Mouse (Mus musculus) fibroblast of lung, adult 2 months (primary cell): ENCODE results near the gene Emsy.

Source experiments
- DNase-seq: peaks from one replicate; pipeline ENCODE4 v3.0.0-alpha.2; 2011; ENCODE audit warnings: low read depth

The Emsy gene

GRCm38 (mm10) chr7:98667956-98668746, 11.6 kb upstream of the Emsy start:
- DNase-seq: no peak

GRCm38 (mm10) chr7:98665726-98666125, 9.1 kb upstream of the Emsy start:
- DNase-seq: no peak

- DNase-seq: no peak
Observed at GRCm38 (mm10) chr7:98665166-98665565, 8.6 kb upstream of the Emsy start.

GRCm38 (mm10) chr7:98655681-98656530, 677 bp downstream of the Emsy start:
- peak; percentile 69 for DNase-seq

- no peak for DNase-seq
Observed at GRCm38 (mm10) chr7:98651651-98652050, 4.9 kb downstream of the Emsy start.

- DNase-seq: no peak
Observed at GRCm38 (mm10) chr7:98644238-98644637, 12.3 kb downstream of the Emsy start.

GRCm38 (mm10) chr7:98636607-98637006, 20.0 kb downstream of the Emsy start:
- no peak for DNase-seq

- no peak for DNase-seq
Observed at GRCm38 (mm10) chr7:98633032-98633431, 23.6 kb downstream of the Emsy start.

- no peak for DNase-seq
Observed at GRCm38 (mm10) chr7:98629947-98630346, 26.6 kb downstream of the Emsy start.

- no peak for DNase-seq
Observed at GRCm38 (mm10) chr7:98617739-98618138, 38.8 kb downstream of the Emsy start.

GRCm38 (mm10) chr7:98612936-98613335, 43.6 kb downstream of the Emsy start:
- no peak for DNase-seq

GRCm38 (mm10) chr7:98608520-98608919, 48.1 kb downstream of the Emsy start:
- DNase-seq: no peak

- DNase-seq: no peak
Observed at GRCm38 (mm10) chr7:98607158-98607557, 49.4 kb downstream of the Emsy start.

GRCm38 (mm10) chr7:98601715-98602114, 54.9 kb downstream of the Emsy start:
- DNase-seq: no peak

GRCm38 (mm10) chr7:98597402-98597801, 59.2 kb downstream of the Emsy start:
- DNase-seq: no peak

- no peak for DNase-seq
Observed at GRCm38 (mm10) chr7:98594731-98595130, 61.9 kb downstream of the Emsy start.

- no peak for DNase-seq
Observed at GRCm38 (mm10) chr7:98593276-98593675, 63.3 kb downstream of the Emsy start.

- peak; percentile 27 for DNase-seq
Observed at GRCm38 (mm10) chr7:98589028-98589427, 67.6 kb downstream of the Emsy start.

- no peak for DNase-seq
Observed at GRCm38 (mm10) chr7:98586313-98586712, 70.3 kb downstream of the Emsy start.

- no peak for DNase-seq
Observed at GRCm38 (mm10) chr7:98584555-98584954, 72.0 kb downstream of the Emsy start.

- no peak for DNase-seq
Observed at GRCm38 (mm10) chr7:98581266-98581665, 75.3 kb downstream of the Emsy start.

- DNase-seq: no peak
Observed at GRCm38 (mm10) chr7:98580441-98580840, 76.1 kb downstream of the Emsy start.

GRCm38 (mm10) chr7:98579731-98580130, 76.9 kb downstream of the Emsy start:
- DNase-seq: no peak
